Mouse (Mus musculus) heart, postnatal 0 days (tissue): ENCODE measurements around the gene Zfp553. TPM values are rescaled to one million over a fixed set of nuclear protein-coding genes. Genes with fewer than 3 reads are reported as not detected.
A peak's percentile ranks its signal among the peaks of the same experiment; 100 is the strongest.

Experiments used
- ATAC-seq: fragments of 200-750 bp; cut with Nextera tagmentation; 2 replicates; pipeline ENCODE4 v1.8.0; 2017; ENCODE audit warnings: low read depth, moderate number of reproducible peaks, moderate library complexity; ENCODE audit not compliant: insufficient read depth
- DNase-seq: peaks from one replicate; pipeline ENCODE4 v3.0.0-alpha.2; 2016; ENCODE audit warnings: low spot score
- H3K27ac ChIP-seq: fragments of 300-500 bp; sonication (generic); 2 replicates; pipeline ENCODE4 v1.5.1; 2014; ENCODE audit warnings: low read depth, mild to moderate bottlenecking
- H3K27me3 ChIP-seq: fragments of 300-500 bp; sonication (generic); 2 replicates; pipeline ENCODE4 v1.6.1; 2014; ENCODE audit warnings: low read length, mixed read lengths; ENCODE audit not compliant: control insufficient read depth, insufficient read depth
- H3K36me3 ChIP-seq: fragments of 300-500 bp; sonication (generic); replicated peaks from 2 replicates; pipeline ENCODE4 v1.6.1; 2014; ENCODE audit warnings: low read length, mixed read lengths; ENCODE audit not compliant: control insufficient read depth, insufficient read depth
- H3K4me1 ChIP-seq: fragments of 300-500 bp; sonication (generic); 2 replicates; pipeline ENCODE4 v1.6.1; 2014; ENCODE audit warnings: antibody characterized with exemption; ENCODE audit not compliant: control insufficient read depth, insufficient read depth
- H3K4me2 ChIP-seq: fragments of 300-500 bp; sonication (generic); 2 replicates; pipeline ENCODE4 v1.6.1; 2014; ENCODE audit warnings: low read depth, mild to moderate bottlenecking, low read length, moderate library complexity
- H3K4me3 ChIP-seq: fragments of 300-500 bp; sonication (generic); 2 replicates; pipeline ENCODE4 v1.5.1; 2014; ENCODE audit warnings: low read depth, low read length
- H3K9ac ChIP-seq: fragments of 300-500 bp; sonication (generic); replicated peaks from 2 replicates; pipeline ENCODE4 v1.6.1; 2014; ENCODE audit warnings: low read depth, low read length, mixed read lengths
- H3K9me3 ChIP-seq: fragments of 300-500 bp; sonication (generic); replicated peaks from 2 replicates; pipeline ENCODE4 v1.6.1; 2016; ENCODE audit warnings: low read length; ENCODE audit not compliant: control insufficient read depth
- CTCF ChIP-seq: IDR thresholded peaks from 2 replicates; pipeline ENCODE4 v1.5.1; 2016; ENCODE audit warnings: antibody characterized with exemption, control low read depth, low read depth
- EP300 ChIP-seq: IDR thresholded peaks from 2 replicates; pipeline ENCODE4 v1.6.1; 2016; ENCODE audit warnings: antibody characterized with exemption, low read depth
- WGBS: fragments of 180-500 bp; shearing (Covaris S2); extraction: QIAGEN DNeasy Blood & Tissue Kit; methylation state at CpG from one replicate; pipeline ENCODE4 v1.1.7; 2014; 5-methylcytosine and 5-hydroxymethylcytosine counted together
- polyA plus RNA-seq: library from polyadenylated mRNA; unstranded; fragments of >200 nt; fragmentation: Nextera tagmentation; extraction: Ambion mirVana; gene quantifications from 2 replicates; pipeline ENCODE4 v1.2.1, GENCODE M21; 2015
- total RNA-seq: library from RNA; depleted of rRNA; stranded (reverse); fragments of >200 nt; gene quantifications from 2 replicates; pipeline ENCODE4 v1.2.3, GENCODE M21; 2014; ENCODE audit warnings: low replicate concordance

Gene Zfp553
- total and polyA plus RNA-seq, 2 experiments from 2014 or later: 11.2 to 11.8 TPM

DNA sequence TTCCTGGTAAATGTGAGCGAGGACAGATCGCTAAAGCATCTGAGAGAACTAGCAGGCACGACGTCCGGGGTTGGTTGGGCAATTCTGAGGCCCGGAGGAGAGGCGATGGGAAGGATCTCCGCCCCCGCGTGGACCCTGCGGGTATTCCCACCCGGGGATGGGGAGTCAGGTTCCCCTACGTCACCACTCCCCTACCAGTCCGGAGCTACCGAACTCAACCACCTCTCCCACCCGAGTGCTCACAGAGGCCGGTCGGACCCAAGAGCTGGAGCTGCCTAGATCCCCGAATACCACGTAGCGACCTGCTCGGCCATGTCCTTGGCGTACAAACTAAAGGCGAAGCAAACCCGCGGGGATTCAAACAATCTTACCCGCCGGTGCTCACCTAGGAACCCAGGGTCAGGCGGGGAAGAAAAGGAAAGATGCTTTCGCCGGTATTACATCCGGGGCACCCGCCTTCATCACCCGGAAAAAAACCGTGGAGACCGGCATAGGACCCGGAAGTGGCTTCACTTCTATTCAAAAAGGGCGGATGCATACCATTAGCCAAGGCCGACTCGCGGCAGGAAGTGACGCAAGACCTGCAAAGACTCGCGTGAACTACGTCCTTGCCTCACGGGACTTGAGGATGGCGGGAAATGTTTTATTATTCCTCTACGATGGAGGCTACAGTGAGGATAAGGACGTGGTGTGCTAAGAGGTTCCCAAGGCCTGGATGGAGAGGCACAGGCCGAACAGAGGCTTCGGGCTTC lies 37.1 kb upstream of the Zfp553 start, which contains the start of gene Cd2bp2:
Gene Cd2bp2 (minus strand): TSS at position 507 of the 752 bp plus-strand sequence.
- ATAC-seq (peak; percentile 98), DNase-seq (peak; percentile 98)
- H3K27me3 ChIP-seq: no peaks in the 10 kb centered on the region
- peak; percentile 6; the same call in 1 of the 2 replicates for TF ChIP-seq CTCF
- peak; percentile 78; the same call in 1 of the 2 replicates for TF ChIP-seq EP300
- WGBS: under 1% methylated on average over 51 of the region's 51 CpGs
- H3K4me1 ChIP-seq: peaks cover 6% of the 10 kb centered on the region
- peaks cover 74% of the 10 kb centered on the region for H3K36me3 ChIP-seq
- peak within 1 kb of the TSS; percentile 85 for H3K4me3 ChIP-seq
- no peaks in the 10 kb centered on the region for H3K9me3 ChIP-seq
- peak within 1 kb of the TSS; percentile 86 for H3K27ac ChIP-seq
- peak within 1 kb of the TSS; percentile 73 for H3K9ac ChIP-seq
- H3K4me2 ChIP-seq: peak within 1 kb of the TSS; percentile 68

DNA sequence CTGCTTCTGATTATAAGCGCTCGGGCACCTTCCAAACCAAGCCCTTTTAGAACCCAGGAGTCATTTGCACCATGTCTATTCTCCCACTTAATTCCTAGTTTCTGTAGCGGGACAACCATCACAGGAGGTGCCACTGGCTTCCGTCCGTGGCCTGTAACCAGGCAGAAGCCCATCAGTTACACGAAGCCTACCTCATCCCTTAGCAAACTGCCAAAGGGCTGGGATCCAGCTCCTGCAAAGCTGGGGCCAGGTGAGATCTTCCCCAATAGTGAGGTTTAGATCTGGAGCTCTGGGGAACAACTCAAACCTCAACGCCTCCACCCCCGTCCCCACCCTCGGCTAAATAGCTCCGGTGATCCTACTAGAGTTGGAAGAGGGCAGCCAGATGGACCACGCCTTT lies 36.4 kb upstream of the Zfp553 start:
- Histone ChIP-seq H3K36me3 (peaks cover 76% of the 10 kb centered on the region), H3K4me3 (peak overlapping the region; percentile 85), H3K9me3 (no peaks in the 10 kb centered on the region), H3K9ac (peak overlapping the region; percentile 39), H3K27ac (peak overlapping the region; percentile 65), H3K4me1 (peaks cover 6% of the 10 kb centered on the region), H3K27me3 (no peaks in the 10 kb centered on the region), H3K4me2 (peak overlapping the region; percentile 68)
- ATAC-seq: no peak
- 51% methylated on average over 11 of the region's 11 CpGs for WGBS
- TF ChIP-seq EP300: no peak
- TF ChIP-seq CTCF: no peak
- no peak for DNase-seq

DNA sequence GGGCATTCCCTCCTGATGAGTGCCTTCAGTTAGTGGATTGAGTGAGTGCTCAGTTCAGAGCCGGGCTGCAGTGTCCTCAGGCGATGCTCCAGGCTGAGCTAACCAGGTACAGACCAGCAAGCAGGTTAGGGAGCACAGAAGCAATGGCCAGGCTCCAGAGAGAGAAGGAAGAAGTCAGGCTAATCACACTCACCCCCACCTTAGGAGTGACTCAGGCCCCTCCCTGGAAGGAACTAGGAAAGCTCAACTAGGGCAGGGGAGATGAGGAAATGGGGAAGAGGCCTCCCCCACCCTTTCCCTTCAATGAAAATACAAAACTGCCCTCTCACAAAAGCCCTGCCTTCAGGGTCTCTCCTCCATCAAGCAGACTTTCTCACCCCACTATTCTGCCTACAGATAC lies 26.3 kb upstream of the Zfp553 start:
- Histone ChIP-seq H3K9me3 (no peaks in the 10 kb centered on the region), H3K4me1 (peaks cover 13% of the 10 kb centered on the region), H3K4me2 (peak overlapping the region; percentile 91), H3K9ac (peak overlapping the region; percentile 77), H3K4me3 (peak overlapping the region; percentile 70), H3K27ac (0 out of 2 replicates have a peak overlapping the region, but pooled peaks have one; percentile 30), H3K27me3 (no peaks in the 10 kb centered on the region), H3K36me3 (peaks cover 23% of the 10 kb centered on the region)
- 41% methylated on average over 2 of the region's 2 CpGs for WGBS
- no peak for TF ChIP-seq EP300
- no peak for TF ChIP-seq CTCF
- DNase-seq (no peak), ATAC-seq (no peak)

DNA sequence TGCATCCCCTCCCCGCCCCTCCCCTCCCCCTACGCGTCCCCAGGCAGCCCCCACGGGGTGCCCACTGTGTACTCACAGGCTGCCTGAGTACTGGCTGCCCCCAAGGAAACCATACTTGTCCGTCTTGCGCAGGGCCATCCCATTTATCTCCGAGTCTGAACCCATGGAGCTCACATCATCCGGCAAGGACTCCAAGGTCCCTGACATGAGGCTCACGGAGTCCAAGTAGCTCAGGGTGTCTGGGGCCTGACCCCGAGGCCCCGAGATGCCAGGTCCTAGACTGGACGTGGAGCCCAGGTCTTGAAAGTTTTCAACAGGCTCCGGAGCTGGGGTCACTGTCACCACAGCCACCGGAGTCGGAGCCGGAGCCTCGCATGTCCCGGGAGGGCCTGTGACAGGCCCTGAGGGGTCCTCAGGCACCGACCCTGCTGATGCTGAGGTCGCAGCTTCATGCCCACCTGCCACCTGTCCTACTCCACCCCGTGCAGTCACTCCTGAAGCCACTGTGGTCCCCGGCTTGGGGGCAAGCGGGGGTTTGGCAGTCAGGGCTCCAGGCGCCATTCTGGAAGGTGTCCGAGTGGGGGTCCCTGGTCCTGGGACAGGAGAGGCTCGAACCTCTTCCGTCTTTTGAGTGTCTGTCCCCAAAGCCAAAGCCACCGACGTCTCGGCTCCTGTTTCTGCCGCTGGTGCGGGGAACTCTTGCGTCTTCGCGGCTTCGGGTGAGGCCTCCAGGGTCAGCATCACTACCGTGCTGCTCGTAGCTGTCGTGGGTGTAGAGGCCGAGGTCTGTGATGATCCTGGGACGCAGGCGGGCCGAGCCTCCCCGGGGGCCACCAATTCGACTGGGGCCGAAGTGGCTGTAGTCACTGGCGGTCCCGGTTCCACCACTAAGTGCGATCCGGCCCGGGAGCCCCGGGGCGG lies 25.2 kb upstream of the Zfp553 start:
- WGBS: under 1% methylated on average over 52 of the region's 53 CpGs

DNA sequence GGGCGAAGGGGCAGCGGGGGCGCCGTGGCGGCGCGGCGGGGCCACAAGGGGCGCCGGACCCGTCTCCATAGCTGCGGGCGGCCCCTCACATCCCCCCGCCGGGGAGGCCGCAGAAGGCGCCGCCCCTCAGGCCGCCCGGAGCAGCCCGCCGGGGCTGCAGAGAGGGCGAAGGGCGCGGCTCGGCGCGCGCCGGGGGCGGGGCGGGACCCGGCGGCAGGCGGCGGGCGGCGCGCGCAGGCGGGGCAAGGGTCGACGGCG lies 24.6 kb upstream of the Zfp553 start, which contains the start of gene Tbc1d10b:
Gene Tbc1d10b (minus strand): TSS at position 174 of the 258 bp plus-strand sequence.
- Histone ChIP-seq H3K27me3 (no peaks in the 10 kb centered on the region), H3K27ac (peak within 1 kb of the TSS; percentile 90), H3K36me3 (peaks cover 8% of the 10 kb centered on the region), H3K9ac (peak within 1 kb of the TSS; percentile 77), H3K4me2 (peak within 1 kb of the TSS; percentile 91), H3K4me3 (peak within 1 kb of the TSS; percentile 70), H3K9me3 (no peaks in the 10 kb centered on the region), H3K4me1 (peaks cover 13% of the 10 kb centered on the region)
- no peak for TF ChIP-seq EP300
- no peak for TF ChIP-seq CTCF
- under 1% methylated on average over 37 of the region's 44 CpGs for WGBS
- no peak for DNase-seq
- no peak for ATAC-seq

More for the DNA sequence above, 25.2 kb upstream of the Zfp553 start:
- no peak for TF ChIP-seq EP300
- TF ChIP-seq CTCF: no peak
- Histone ChIP-seq H3K9me3 (no peaks in the 10 kb centered on the region), H3K4me1 (peaks cover 13% of the 10 kb centered on the region), H3K36me3 (peaks cover 14% of the 10 kb centered on the region), H3K9ac (peak overlapping the region; percentile 77), H3K27ac (peak overlapping the region; percentile 90), H3K4me3 (peak overlapping the region; percentile 70), H3K27me3 (no peaks in the 10 kb centered on the region), H3K4me2 (peak overlapping the region; percentile 91)
- no peak for ATAC-seq
- DNase-seq: no peak
